Mouse (Mus musculus) adrenal gland (tissue): ENCODE data around the gene Agtr1b.

Experiments
- intact Hi-C: fragments of 180-260 bp; cut with DNase I; formaldehyde crosslinking; loops from one replicate; pipeline ENCODE4 v1.15.1; 2025
- long read RNA-seq, 2 experiments: library from polyadenylated mRNA; unstranded; transcript quantifications; one replicate each; pipeline ENCODE4 v2.0.0; 2020; ENCODE audit warnings: borderline replicate concordance in 1 of 2; ENCODE audit not compliant: insufficient replicate concordance in 1 of 2

Agtr1b gene
- long read RNA-seq, experiment 1, partial matches to known transcripts: 0 of 3 reads
- long read RNA-seq, experiment 1, other reads (novel, unspliced or antisense): 2 of 3 reads
- long read RNA-seq, experiment 2, partial matches to known transcripts: 0 of 4 reads
- long read RNA-seq, experiment 2, other reads (novel, unspliced or antisense): 1 of 4 reads

- intact Hi-C loops: no loop called here
Measured at GRCm38 (mm10) chr3:20366558-20367522, at the start of gene Agtr1b. Gene Agtr1b, minus strand, starts transcription at chr3:20367177.

DNA sequence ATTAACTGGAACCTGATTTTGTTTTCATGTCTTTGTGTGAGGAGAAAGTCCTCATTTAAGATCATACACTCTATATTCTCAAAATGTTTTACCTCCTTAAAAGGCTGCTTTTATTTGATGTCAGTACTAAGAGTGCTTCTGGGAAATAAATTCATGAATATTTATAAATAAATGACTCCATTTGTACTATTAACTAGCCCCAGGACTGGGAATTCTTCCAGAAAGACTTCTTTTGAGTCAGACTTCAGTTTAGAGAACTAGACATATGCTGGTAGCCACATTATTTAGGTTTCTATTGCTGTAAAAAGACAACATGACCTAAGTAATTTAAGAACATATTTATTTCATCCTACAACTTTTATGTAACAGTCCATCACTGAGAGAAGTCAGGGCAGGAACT is 13.4 kb downstream of the Agtr1b start:
- intact Hi-C loops: no loop called here

GRCm38 (mm10) chr3:20348206-20348605 is 18.8 kb downstream of the Agtr1b start:
- intact Hi-C loops: no loop called here

DNA sequence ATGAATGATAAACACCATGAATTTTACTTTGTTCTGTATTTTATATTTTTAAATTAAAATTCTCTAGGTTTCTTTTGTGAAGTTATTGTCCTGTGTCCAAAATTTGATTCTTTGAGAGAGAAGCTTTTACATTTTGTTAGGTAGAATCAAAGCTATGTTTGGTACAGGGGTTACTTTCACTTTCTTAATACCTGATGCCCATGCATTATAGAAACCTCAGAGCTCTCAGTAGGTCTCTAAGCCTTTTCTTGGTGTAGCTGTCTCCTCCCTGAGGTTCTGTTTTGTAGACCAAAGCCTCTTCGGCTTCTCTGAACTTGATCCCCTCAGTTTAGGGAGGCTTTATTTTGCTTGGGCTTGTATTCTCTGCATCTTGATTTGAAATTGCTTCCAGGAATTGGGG is 26.6 kb downstream of the Agtr1b start:
- intact Hi-C loops: no loop called here

GRCm38 (mm10) chr3:20334681-20335080 is 32.3 kb downstream of the Agtr1b start:
- intact Hi-C loops: loop anchor here (2.0 kb wide), 1 partner anchor 80 kb away; no protein-coding TSS in a partner anchor

DNA sequence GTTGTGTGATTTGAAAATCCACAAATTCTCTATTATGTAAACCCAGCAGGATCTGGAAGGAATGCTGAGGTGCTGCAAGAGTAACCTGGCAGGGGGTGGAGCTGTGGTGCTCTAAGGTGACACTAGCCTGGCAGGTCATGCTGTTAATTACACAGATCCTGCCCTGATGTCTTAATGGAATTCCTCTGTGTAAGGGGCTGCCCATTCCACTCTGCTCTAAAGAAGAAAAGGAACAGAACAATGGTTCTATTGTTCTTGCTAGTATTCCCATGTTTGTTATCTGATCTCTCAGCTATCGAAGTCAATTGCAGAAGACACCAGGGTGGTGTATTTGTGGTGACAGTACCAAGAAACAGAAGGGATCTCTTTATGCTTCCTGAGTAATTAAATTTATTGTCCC is 49.7 kb downstream of the Agtr1b start:
- intact Hi-C loops: no loop called here

DNA sequence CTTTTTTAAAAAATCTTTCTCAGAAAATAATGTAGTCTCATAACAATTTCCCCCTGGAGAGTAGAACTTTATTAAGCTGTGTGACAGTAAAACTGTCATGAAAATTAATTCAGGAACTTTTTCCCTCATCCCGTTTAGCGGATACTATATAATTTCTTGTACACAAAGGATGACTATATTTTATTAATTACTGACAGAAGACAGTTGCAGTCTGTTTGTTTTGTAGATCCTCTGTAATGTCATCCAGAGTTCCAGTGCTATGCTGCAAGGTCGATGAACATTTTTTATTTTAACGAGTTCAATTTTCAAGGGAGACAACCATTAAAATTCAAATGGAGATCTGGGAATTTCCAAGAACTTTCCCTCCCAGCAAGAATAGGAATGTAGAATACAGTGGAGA is 57.8 kb downstream of the Agtr1b start:
- intact Hi-C loops: no loop called here

GRCm38 (mm10) chr3:20307256-20307655 is 59.7 kb downstream of the Agtr1b start:
- intact Hi-C loops: no loop called here

DNA sequence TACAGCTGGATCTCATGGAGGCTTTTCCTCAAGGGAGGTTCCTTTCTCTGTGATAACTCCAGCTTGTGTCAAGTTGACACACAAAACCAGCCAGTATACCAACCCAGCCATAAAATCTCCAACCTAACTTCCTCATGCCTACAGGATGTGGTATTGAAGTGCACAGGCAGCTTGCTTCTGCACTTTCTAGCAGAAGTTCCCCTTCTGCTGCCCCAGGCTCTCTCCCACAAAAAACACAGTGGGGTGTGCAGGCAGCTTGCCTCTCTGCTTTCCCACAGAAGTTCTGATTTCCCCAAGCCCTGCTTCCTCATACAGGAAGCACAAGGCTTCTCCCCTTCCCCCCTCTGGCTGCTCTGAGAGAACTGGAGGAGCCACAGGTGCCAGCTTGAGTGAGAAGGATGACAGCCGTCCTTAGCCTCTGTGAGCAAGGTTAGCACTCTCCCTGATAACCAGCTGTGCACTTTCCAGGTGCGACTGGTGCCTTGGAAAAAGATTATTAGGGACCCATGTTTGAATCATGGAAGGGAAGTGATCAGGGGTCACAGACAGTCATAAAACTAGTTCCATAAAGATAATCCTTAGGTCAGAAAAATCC is 62.1 kb downstream of the Agtr1b start:
- intact Hi-C loops: no loop called here

DNA sequence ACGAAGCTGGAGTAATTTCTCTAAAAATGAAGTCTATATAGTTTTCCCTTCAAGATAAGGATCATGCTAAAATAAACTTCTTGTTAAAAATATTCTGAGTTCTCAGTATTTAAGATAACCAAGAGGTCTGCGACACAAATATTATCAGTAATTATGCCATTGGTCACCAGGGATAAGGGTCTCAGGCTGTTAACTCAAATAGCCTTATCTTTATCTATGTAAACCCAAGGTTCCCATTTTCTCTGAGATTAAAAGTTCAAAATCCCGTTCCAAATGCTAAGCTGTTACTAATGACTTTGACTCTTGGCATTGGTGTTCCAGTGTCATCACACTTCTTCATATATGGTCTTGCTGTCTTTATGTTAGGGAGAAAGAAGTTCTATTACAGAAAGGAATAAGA is 71.4 kb downstream of the Agtr1b start:
- intact Hi-C loops: no loop called here

- intact Hi-C loops: no loop called here
Measured at GRCm38 (mm10) chr3:20294542-20295348, 72.2 kb downstream of the Agtr1b start.

DNA sequence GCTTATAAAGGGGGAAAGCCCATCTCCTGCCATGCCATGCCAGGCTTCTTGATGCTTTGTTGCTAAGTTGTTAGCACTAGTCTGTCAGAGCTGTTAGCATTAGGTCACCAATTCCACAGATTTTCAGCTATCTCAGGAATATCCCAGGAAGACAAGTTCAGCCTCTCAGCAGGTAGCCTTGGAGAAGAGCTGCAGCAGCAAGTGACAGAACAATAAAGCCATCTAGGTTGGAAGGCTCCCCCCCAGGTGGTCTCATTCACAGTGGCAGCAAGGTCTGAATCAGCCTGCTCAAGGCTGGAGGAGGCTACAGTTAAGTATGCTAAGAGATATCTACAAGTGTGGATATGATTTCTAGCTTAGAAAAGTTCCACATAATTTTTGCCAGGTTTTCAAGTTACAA is 75.6 kb downstream of the Agtr1b start:
- intact Hi-C loops: no loop called here

GRCm38 (mm10) chr3:20288761-20289160 is 78.2 kb downstream of the Agtr1b start:
- intact Hi-C loops: no loop called here

DNA sequence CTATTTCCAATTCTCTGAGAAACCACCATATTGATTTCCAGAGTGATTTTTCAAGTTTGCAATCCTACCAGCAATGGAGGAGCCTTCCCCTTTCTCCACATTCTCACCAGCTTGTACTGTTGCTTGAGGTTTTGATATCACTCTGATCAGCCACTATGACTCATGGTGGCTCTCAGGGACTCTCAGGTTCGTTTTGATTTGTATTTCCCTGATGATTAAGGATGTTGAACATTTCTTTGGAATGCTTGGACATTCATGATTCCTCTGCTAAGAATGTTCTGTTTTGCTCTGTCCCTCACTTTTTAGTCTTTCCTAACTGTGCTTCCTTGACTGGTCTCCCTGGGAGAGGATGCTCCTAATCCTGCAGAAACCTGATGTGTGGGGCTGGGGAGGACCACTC is 85.2 kb downstream of the Agtr1b start:
- intact Hi-C loops: no loop called here

DNA sequence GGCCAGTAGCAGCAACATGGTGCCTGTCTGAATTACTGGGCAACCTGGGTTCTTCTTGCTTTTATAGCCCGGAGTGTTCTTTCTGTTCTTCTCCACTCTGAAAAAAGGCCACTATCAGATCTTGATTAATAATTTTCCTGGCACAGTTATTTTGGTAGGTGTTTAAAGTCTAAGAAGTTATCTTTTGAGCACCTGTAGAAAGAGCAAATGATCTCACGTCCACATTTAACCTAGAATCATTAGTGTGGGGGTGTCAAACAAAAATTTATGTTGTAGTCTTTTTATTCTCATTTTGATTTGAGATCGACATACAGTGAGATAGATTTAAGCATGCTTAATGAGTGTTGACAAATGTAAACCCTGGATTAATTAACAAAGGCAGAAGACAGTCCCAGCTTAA is 91.3 kb downstream of the Agtr1b start, which contains the start of gene Cpb1:
Gene Cpb1, minus strand, starts transcription at position 101 of the 400 bp plus-strand sequence.
- intact Hi-C loops: no loop called here
